Mouse (Mus musculus): Measurements from ENCODE around the gene Slc2a5. TPM values are rescaled to one million over a fixed set of nuclear protein-coding genes. Genes with fewer than 3 reads are reported as not detected.

Slc2a5 gene
- polyA plus RNA-seq, 1 experiment from 2014 or later: 0.50 TPM

- Histone ChIP-seq H3K4me2 (ENCODE audit: low read depth, low read length) (no peak overlapping the region), H3K9me3 (ENCODE audit: control insufficient read depth, low read length) (no peaks in the 10 kb centered on the region), H3K4me1 (replicated peaks; ENCODE audit: control insufficient read depth, insufficient read depth, low read length) (peaks cover 27% of the 10 kb centered on the region), H3K27ac (ENCODE audit: low read length) (no peak overlapping the region), H3K27me3 (ENCODE audit: control insufficient read depth, insufficient read depth, low read depth, low read length) (no peaks in the 10 kb centered on the region), H3K4me3 (ENCODE audit: low read length) (no peak overlapping the region), H3K36me3 (ENCODE audit: control insufficient read depth, insufficient read depth, low read length) (no peaks in the 10 kb centered on the region), H3K9ac (ENCODE audit: low read length) (0 out of 2 replicates have a peak overlapping the region, but pooled peaks have one; percentile 24)
- ATAC-seq (ENCODE audit: low read depth): no peak; the same call in 1 of the 2 replicates
- WGBS: 61% methylated on average over 5 of the region's 5 CpGs
These were observed 24.7 kb upstream of the Slc2a5 start for GRCm38 (mm10) chr4:150094463-150094789.

- Histone ChIP-seq H3K4me3 (ENCODE audit: low read length) (no peak overlapping the region), H3K27ac (ENCODE audit: low read length) (no peak overlapping the region), H3K9me3 (ENCODE audit: control insufficient read depth, low read length) (no peaks in the 10 kb centered on the region), H3K4me2 (ENCODE audit: low read depth, low read length) (no peak overlapping the region), H3K9ac (ENCODE audit: low read length) (no peak overlapping the region), H3K36me3 (ENCODE audit: control insufficient read depth, insufficient read depth, low read length) (0 out of 2 replicates have a peak, but pooled peaks cover 4% of the 10 kb centered on the region), H3K4me1 (replicated peaks; ENCODE audit: control insufficient read depth, insufficient read depth, low read length) (peaks cover 16% of the 10 kb centered on the region), H3K27me3 (ENCODE audit: control insufficient read depth, insufficient read depth, low read depth, low read length) (0 out of 2 replicates have a peak, but pooled peaks cover 3% of the 10 kb centered on the region)
- ATAC-seq (ENCODE audit: low read depth): no peak
- 76% methylated on average over 7 of the region's 7 CpGs for WGBS
These were observed 22.8 kb upstream of the Slc2a5 start for GRCm38 (mm10) chr4:150096309-150096708.

- H3K4me2 ChIP-seq (ENCODE audit: low read depth, low read length): no peak overlapping the region
- H3K4me1 ChIP-seq (replicated peaks; ENCODE audit: control insufficient read depth, insufficient read depth, low read length): peaks cover 14% of the 10 kb centered on the region
- H3K9ac ChIP-seq (ENCODE audit: low read length): no peak overlapping the region
- ATAC-seq (ENCODE audit: low read depth): no peak
- no peak overlapping the region for H3K4me3 ChIP-seq (ENCODE audit: low read length)
- no peak overlapping the region for H3K27ac ChIP-seq (ENCODE audit: low read length)
- 0 out of 2 replicates have a peak, but pooled peaks cover 8% of the 10 kb centered on the region for H3K36me3 ChIP-seq (ENCODE audit: control insufficient read depth, insufficient read depth, low read length)
- H3K9me3 ChIP-seq (ENCODE audit: control insufficient read depth, low read length): no peaks in the 10 kb centered on the region
- 62% methylated on average over 4 of the region's 4 CpGs for WGBS
- H3K27me3 ChIP-seq (ENCODE audit: control insufficient read depth, insufficient read depth, low read depth, low read length): 0 out of 2 replicates have a peak, but pooled peaks cover 3% of the 10 kb centered on the region
These were observed 21.2 kb upstream of the Slc2a5 start for GRCm38 (mm10) chr4:150097847-150098246.

GRCm38 (mm10) chr4:150098880-150099279 is 20.2 kb upstream of the Slc2a5 start:
- Histone ChIP-seq H3K27me3 (ENCODE audit: control insufficient read depth, insufficient read depth, low read depth, low read length) (0 out of 2 replicates have a peak, but pooled peaks cover 3% of the 10 kb centered on the region), H3K4me1 (replicated peaks; ENCODE audit: control insufficient read depth, insufficient read depth, low read length) (peaks cover 10% of the 10 kb centered on the region), H3K36me3 (ENCODE audit: control insufficient read depth, insufficient read depth, low read length) (0 out of 2 replicates have a peak, but pooled peaks cover 8% of the 10 kb centered on the region), H3K9ac (ENCODE audit: low read length) (no peak overlapping the region), H3K27ac (ENCODE audit: low read length) (no peak overlapping the region), H3K9me3 (ENCODE audit: control insufficient read depth, low read length) (no peaks in the 10 kb centered on the region), H3K4me3 (ENCODE audit: low read length) (no peak overlapping the region), H3K4me2 (ENCODE audit: low read depth, low read length) (no peak overlapping the region)
- 14% methylated on average over 10 of the region's 10 CpGs for WGBS
- ATAC-seq (ENCODE audit: low read depth): peak; percentile 55; the same call in 1 of the 2 replicates

GRCm38 (mm10) chr4:150102822-150103221 is 16.3 kb upstream of the Slc2a5 start:
- H3K4me3 ChIP-seq (ENCODE audit: low read length): no peak overlapping the region
- no peaks in the 10 kb centered on the region for H3K9me3 ChIP-seq (ENCODE audit: control insufficient read depth, low read length)
- H3K4me2 ChIP-seq (ENCODE audit: low read depth, low read length): no peak overlapping the region
- no peak overlapping the region for H3K27ac ChIP-seq (ENCODE audit: low read length)
- 87% methylated on average over 7 of the region's 7 CpGs for WGBS
- no peak for ATAC-seq (ENCODE audit: low read depth)
- no peak overlapping the region for H3K9ac ChIP-seq (ENCODE audit: low read length)
- 0 out of 2 replicates have a peak, but pooled peaks cover 3% of the 10 kb centered on the region for H3K27me3 ChIP-seq (ENCODE audit: control insufficient read depth, insufficient read depth, low read depth, low read length)
- H3K36me3 ChIP-seq (ENCODE audit: control insufficient read depth, insufficient read depth, low read length): 0 out of 2 replicates have a peak, but pooled peaks cover 8% of the 10 kb centered on the region
- H3K4me1 ChIP-seq (replicated peaks; ENCODE audit: control insufficient read depth, insufficient read depth, low read length): 0 out of 2 replicates have a peak, but pooled peaks cover 2% of the 10 kb centered on the region

- H3K9me3 ChIP-seq (ENCODE audit: control insufficient read depth, low read length): no peaks in the 10 kb centered on the region
- WGBS: 30% methylated on average over 7 of the region's 7 CpGs
- H3K36me3 ChIP-seq (ENCODE audit: control insufficient read depth, insufficient read depth, low read length): 0 out of 2 replicates have a peak, but pooled peaks cover 4% of the 10 kb centered on the region
- no peak overlapping the region for H3K4me2 ChIP-seq (ENCODE audit: low read depth, low read length)
- H3K27ac ChIP-seq (ENCODE audit: low read length): no peak overlapping the region
- H3K9ac ChIP-seq (ENCODE audit: low read length): no peak overlapping the region
- no peaks in the 10 kb centered on the region for H3K27me3 ChIP-seq (ENCODE audit: control insufficient read depth, insufficient read depth, low read depth, low read length)
- H3K4me3 ChIP-seq (ENCODE audit: low read length): no peak overlapping the region
- H3K4me1 ChIP-seq (replicated peaks; ENCODE audit: control insufficient read depth, insufficient read depth, low read length): 0 out of 2 replicates have a peak, but pooled peaks cover 2% of the 10 kb centered on the region
- ATAC-seq (ENCODE audit: low read depth): no peak
These were observed 13.4 kb upstream of the Slc2a5 start for GRCm38 (mm10) chr4:150105671-150106070.

- 74% methylated on average over 5 of the region's 5 CpGs for WGBS
- H3K9ac ChIP-seq (ENCODE audit: low read length): no peak overlapping the region
- no peaks in the 10 kb centered on the region for H3K9me3 ChIP-seq (ENCODE audit: control insufficient read depth, low read length)
- no peak for ATAC-seq (ENCODE audit: low read depth)
- no peak overlapping the region for H3K4me2 ChIP-seq (ENCODE audit: low read depth, low read length)
- H3K27ac ChIP-seq (ENCODE audit: low read length): no peak overlapping the region
- 0 out of 2 replicates have a peak, but pooled peaks cover 2% of the 10 kb centered on the region for H3K4me1 ChIP-seq (replicated peaks; ENCODE audit: control insufficient read depth, insufficient read depth, low read length)
- no peaks in the 10 kb centered on the region for H3K27me3 ChIP-seq (ENCODE audit: control insufficient read depth, insufficient read depth, low read depth, low read length)
- H3K4me3 ChIP-seq (ENCODE audit: low read length): no peak overlapping the region
- 0 out of 2 replicates have a peak, but pooled peaks cover 3% of the 10 kb centered on the region for H3K36me3 ChIP-seq (ENCODE audit: control insufficient read depth, insufficient read depth, low read length)
These were observed 12.4 kb upstream of the Slc2a5 start for GRCm38 (mm10) chr4:150106637-150107036.

- no peaks in the 10 kb centered on the region for H3K9me3 ChIP-seq (ENCODE audit: control insufficient read depth, low read length)
- H3K36me3 ChIP-seq (ENCODE audit: control insufficient read depth, insufficient read depth, low read length): no peaks in the 10 kb centered on the region
- H3K27ac ChIP-seq (ENCODE audit: low read length): no peak overlapping the region
- H3K4me3 ChIP-seq (ENCODE audit: low read length): no peak overlapping the region
- 47% methylated on average over 3 of the region's 3 CpGs for WGBS
- H3K4me1 ChIP-seq (replicated peaks; ENCODE audit: control insufficient read depth, insufficient read depth, low read length): 0 out of 2 replicates have a peak, but pooled peaks cover 2% of the 10 kb centered on the region
- H3K9ac ChIP-seq (ENCODE audit: low read length): no peak overlapping the region
- no peaks in the 10 kb centered on the region for H3K27me3 ChIP-seq (ENCODE audit: control insufficient read depth, insufficient read depth, low read depth, low read length)
- H3K4me2 ChIP-seq (ENCODE audit: low read depth, low read length): no peak overlapping the region
- ATAC-seq (ENCODE audit: low read depth): no peak
These were observed 9.4 kb upstream of the Slc2a5 start for GRCm38 (mm10) chr4:150109636-150110035.

- 72% methylated on average over 9 of the region's 9 CpGs for WGBS
- no peaks in the 10 kb centered on the region for H3K9me3 ChIP-seq (ENCODE audit: control insufficient read depth, low read length)
- ATAC-seq (ENCODE audit: low read depth): no peak
- no peak overlapping the region for H3K4me3 ChIP-seq (ENCODE audit: low read length)
- H3K4me2 ChIP-seq (ENCODE audit: low read depth, low read length): no peak overlapping the region
- 0 out of 2 replicates have a peak, but pooled peaks cover 2% of the 10 kb centered on the region for H3K4me1 ChIP-seq (replicated peaks; ENCODE audit: control insufficient read depth, insufficient read depth, low read length)
- H3K9ac ChIP-seq (ENCODE audit: low read length): no peak overlapping the region
- no peaks in the 10 kb centered on the region for H3K27me3 ChIP-seq (ENCODE audit: control insufficient read depth, insufficient read depth, low read depth, low read length)
- H3K36me3 ChIP-seq (ENCODE audit: control insufficient read depth, insufficient read depth, low read length): no peaks in the 10 kb centered on the region
- H3K27ac ChIP-seq (ENCODE audit: low read length): no peak overlapping the region
These were observed 8.7 kb upstream of the Slc2a5 start for GRCm38 (mm10) chr4:150110373-150110772.
